Mouse (Mus musculus): ENCODE measurements at regions not wholly inside any gene's neighbourhood (a gene's known extent, or its start where the extent isn't known, plus 50 kb on each side); places are given as distances from the start of the nearest gene placed in this dataset.

- ATAC-seq = no peak
Observed at GRCm38 (mm10) chr6:89259406-89259994, 102.9 kb downstream of the Plxna1 start.

GRCm38 (mm10) chr6:89262958-89263357 lies 99.5 kb downstream of the Plxna1 start:
- ATAC-seq = no peak

GRCm38 (mm10) chr6:89265296-89265695 lies 97.1 kb downstream of the Plxna1 start:
- no peak for ATAC-seq
